Mouse (Mus musculus): ENCODE data around the gene Tmcc3. TPM values are rescaled to one million over a fixed set of nuclear protein-coding genes. Genes with fewer than 3 reads are reported as not detected.

The Tmcc3 gene
- total and polyA plus RNA-seq, 3 experiments: 4.9 to 22.8 (median 13.0) TPM

DNA sequence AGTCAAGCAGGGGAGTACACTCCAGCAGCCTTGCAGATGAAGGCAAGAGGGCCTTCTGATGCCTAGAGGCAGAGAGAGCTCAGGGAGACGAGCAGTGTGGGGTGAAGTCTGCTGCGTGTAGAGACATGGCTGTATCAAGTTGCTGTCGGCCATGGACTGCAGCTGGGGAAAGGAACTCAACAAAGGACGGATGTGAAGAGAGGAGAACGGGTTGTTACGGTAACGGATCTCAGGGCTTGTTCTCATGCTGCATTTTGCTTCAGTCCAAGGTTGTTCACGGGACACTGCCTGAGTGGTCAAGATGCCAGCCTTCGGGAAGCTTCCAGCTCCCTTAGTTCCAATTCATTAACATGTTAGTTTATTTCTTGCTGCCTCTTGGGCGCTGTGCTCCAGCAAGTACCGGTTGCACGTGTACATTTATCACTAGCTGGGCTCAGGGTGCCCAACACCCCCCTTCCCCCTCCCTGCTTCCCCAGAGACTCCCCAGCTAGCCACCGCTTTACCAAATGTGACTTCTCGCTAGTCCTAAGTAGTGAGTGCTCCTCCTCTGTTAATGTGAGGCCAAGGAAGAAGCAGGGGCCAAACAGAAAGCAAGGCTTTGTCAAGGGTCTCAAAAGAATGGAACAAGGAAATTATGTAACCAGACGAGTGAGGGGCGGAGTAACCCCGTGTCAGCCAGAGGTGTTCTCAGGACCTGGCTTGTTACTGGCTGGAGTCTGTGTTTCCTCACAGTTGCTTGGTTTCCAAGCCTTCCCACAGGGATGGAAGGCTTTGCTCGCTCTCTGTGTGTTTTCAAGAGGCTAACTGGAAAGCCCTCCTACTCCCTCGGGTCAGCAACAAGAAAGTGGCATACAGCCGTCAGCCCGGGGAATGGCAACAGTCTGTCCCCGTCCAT lies 104.4 kb downstream of the Tmcc3 start:
- DNase-seq: no peak

DNA sequence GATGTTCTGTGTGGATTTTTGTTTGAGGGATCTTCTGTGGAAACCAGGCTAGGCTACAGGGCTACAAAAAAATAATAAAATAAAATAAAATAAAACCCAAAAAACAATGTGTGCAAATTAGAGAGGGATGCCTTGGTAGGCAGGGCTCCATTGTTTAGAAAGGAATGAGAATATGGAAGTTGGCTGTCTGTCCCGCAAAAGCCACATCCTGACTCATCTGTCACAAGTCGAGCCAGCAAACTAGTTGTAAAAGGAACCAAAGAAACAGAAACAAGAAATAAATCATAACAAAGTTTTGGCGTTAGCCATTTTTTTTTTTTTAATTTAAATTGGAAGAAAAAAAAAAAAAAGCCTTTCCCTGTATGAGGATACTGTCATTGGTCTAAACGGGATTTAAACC lies 105.9 kb downstream of the Tmcc3 start:
- DNase-seq: no peak

DNA sequence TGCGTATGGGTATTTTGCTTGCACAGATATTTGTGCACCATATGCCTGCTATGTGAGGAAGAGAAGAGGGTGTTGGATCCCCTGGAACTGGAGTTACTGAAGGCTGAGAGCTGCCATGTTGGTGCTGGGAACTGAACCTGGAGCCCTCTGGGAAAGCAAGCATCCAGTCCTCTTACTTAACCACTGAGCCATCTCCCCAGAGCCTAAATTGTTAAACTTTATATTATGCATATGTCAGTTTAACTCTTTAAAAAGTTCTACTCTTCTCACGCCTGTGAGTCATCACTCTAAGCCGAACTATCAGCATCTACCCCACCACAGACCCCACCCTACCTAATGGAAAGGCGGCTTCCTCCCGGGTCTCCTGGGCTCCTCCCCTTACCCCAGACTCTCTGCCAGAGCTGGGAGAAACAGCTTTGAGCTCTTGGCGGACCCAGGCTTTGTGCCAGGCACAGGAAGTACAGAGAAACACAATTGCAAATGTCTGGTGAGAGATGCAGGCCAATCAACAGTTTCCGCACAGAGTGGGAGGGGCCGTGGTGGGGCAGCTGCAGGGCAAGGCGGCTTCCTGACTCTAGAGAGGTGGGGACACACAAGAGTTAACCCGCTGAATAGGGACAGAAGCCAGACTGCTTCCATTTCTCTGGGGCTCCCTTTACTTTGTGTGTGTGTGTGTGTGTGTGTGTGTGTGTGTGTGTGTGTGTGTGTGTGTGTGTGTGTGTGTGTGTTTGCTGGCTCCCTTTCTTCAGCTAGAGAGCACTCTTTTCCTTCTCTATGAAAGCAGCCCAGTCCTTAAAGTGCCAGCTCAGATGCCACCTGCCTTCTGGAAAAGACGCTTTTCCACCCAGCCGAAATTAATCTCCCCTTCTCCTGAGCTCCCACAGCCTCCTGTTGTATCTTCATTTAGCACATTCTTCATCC lies 114.5 kb downstream of the Tmcc3 start:
- peak; percentile 70 for DNase-seq

DNA sequence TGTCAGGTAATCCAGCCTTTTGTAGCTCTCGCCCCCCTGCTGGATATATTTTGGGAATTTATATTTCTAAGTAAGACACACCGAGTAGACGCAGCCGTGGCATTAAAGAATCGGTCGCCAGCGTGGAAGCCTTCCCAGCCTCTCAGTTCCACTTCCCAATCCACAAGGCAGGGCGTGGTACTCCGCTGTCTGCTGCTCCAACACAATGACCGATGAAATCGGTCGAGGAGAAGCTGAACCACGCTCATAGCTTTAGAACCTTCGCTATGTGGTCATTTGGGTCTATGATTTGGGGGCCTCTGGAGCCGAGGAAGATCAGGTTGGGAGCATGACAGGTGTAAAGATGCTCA lies 115.1 kb downstream of the Tmcc3 start:
- no peak for DNase-seq

DNA sequence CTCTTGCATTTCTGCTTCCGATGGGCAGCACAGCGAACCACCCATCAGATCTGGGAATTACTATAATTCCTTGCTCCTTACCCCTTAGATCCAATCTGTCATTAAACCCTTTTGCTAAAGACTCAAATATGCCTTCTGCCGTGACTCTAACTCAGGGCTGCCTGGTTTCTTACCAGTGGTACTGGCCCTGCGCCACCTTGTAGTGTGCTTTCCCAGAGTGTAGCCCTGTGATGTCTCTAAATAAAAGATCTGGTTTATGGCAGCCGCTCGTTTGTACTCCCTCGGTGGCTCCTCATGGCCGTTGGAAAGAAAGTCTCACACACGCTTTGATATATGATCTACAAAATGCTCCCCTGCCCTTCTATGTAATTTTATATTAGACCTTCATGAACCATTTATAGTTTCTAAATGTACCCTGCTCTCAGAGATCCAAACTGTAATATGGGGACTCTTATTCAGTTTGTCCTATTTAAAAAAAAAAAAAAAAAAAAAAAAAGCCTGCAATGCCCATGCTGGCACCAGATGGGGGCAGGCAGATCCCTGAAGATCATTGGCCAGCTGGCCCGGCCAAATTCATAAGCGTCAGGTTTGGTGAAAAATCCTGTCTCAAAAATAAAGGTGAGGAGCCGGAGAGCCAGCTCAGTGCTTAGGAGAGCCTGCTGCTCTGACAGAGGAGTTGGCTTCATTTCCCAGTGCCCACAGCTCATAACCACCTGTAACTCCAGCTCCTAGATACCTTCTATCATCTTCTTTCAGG lies 116.6 kb downstream of the Tmcc3 start:
- no peak for DNase-seq

DNA sequence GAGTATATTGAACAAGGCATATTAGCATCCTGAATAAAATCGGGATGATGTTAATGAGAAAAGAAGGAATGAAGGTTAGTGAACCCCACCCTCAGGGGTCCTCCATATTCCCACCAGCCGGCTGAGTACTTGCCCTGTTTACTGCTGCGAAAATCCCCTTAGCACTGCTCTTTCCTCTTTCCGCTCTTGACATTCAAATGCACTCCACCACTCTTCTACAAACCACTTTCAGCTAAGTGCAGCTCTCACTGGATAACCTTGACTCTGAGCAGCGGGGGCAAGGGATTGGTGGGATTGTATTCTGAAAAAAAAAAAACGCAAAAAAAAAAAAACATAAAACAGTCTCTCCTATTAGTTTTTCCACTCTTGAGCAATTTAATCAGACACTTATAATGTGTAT lies 118.8 kb downstream of the Tmcc3 start:
- DNase-seq: no peak

DNA sequence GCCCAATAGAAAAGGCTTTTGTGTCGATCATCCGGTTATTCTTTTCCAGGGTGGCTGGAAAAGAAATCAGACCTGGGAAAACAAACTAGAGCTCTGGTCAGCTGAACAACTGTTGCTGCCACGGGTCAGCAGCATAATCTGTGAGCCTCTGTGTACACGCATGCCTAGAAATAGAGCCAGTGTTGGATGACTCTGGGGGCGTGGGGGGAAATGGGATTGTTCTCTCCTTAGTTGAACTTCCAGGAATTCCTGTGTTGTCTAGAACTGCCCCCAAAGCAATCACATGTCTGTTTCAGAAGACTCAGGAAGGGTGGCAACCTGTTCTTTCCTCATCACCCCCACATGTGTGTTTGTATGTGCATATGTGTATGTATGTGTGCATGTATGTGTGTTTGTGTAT lies 121.2 kb downstream of the Tmcc3 start:
- no peak for DNase-seq

DNA sequence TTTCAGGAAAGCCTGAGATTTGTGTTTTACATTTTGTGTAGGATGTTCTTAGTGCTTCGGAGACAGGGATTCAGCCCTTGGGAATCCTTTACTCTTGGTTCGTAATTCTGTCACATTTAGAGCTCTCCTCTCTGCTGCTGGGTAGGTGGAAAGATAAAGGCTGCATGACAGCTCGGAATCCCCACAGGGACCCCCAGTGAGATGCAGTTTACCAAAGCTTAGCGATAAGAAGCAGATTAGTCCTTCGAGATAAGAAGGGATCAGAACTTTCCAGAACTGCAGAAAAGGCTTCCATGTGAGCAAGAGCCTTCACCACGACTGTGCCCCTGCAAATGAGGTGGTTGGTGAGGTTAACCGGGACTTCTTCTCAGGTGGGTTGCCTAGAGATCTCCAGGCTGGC lies 122.2 kb downstream of the Tmcc3 start:
- DNase-seq: no peak

DNA sequence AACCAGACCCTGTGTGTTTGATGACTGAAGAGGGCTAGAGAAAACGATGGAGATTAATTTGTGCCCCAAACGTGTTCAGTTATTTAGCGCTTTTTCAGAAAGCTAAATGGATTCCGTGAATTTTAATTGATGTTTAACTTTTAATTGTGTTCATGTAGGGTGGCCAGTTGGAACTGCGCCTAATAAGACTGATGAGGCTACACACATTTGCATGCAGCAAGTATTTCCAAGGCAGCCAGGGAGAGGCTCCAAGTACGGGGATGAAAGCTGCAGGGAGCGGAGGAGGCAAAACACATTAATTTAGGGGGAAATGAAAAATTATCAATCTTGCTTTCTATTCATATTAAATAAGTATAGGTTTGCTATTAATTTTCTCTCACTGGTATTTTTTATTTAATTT lies 131.0 kb downstream of the Tmcc3 start:
- no peak for DNase-seq

DNA sequence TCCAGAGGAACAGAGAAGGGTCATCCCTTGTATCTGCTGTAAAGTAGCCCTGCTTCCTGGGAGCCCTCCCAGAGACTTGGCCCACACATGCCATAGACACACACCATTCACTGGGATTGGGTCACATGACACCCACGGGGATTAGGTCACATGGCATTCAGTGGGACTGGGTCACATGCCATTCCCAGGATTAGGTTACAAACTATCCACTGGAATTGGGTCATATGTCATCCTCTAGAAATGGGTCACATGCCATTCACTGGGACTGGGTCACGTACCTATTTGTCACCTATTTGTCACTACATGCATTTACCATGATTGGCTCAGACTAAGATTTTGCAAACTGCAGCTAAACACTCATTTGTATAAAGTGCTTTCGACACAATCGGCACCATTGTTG lies 131.7 kb downstream of the Tmcc3 start:
- no peak for DNase-seq

DNA sequence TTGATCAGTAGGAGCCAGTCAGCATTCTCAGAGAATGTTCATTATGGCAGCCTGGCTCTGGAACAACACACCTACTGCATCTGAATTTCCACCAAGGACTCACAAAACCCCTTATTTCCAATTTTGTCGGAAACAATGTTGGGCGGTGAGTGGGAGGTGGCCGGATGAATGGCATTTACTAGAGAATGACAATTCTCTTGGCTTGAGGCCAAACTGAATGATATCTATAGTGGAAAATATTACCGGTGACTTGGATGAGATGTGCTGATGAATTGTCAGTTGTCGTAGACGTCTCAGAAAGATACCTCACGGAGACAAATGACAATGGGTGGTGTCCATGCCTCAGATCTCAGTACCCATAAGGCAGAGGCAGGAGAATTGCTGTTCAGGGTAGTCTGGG lies 133.4 kb downstream of the Tmcc3 start:
- no peak for DNase-seq

DNA sequence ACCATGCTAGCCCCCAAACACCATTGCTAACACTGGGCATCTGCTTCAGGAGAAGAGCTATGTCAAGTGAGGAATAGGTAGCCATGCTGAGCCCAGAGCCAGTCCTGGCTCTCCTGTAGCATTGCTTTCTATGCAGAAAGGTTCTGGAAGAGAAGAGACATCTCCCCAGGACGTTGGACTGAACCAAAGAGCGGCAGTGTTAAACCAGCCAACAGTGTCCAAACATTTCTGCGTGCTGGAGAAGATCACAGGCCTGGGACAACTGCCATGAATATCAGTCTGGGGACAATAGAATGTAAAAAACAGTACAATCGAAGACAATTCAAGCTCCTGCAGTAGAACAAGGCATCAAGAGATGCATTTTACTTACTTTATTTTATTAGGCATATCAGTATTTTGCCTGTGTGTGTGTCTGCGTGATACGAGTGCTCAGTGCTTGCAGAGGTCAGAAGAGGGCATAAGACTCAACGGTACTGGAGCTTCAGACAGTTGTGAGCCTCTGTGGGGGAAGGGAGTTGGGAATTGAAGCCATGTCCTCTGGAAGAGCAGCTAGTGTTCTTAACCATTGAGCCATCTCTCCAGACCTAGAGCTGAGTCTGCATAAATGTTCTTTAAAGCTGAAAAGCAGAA lies 134.7 kb downstream of the Tmcc3 start:
- no peak for DNase-seq

DNA sequence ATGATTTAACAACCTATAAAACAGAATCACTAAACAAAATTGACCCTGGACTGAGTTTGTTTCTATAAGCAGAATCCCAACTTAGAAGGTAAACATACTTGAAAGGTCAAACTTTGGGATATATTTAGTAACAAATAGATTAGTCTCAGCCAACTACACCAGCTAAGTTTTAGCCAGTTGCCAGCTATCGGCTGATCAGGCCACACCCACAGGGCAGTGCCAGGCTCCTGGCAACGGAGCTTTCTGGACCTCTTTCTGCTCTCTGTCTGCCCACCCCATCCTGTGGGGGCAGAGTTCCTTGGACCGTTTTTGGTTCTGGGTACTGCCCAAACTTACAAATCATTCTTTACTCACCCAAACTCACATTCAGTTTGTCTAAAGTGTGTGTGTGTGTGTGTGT lies 137.9 kb downstream of the Tmcc3 start:
- DNase-seq: peak; percentile 41

DNA sequence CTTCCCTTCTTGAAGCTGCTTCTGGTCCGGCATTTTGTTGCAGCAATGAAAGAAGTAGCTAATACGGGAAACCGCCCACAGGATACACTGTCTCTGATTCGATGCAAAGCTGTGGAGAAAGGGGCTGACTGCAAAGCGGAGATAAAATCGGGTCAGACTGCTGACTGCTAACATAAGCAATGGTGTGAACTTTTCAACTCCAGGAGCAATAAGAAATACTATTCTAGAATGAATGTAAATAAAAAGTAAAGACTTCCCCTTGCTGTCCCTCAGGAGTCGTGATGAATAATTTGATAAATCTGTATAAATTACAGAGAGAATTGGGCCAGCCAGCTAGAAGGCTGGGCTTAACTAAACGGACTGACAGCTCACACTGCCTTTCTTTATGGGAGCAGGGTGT lies 139.0 kb downstream of the Tmcc3 start:
- no peak for DNase-seq

DNA sequence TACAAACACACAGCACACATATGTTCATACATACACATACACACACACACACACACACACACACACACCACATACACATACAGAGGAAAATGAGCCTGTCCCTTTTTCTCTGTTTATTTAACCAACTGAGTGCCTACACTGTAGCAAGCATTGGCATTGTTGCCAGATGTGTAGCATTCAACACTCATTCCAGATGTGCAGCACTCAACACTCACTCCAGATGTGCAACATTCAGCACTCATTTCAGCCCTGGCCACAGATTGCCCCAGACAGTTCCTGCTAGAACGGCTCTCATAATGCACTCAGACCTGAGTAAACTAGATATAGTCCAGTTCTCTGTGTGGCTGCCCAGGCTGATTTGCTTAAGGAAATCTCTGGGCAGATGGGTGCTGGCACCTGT lies 145.7 kb downstream of the Tmcc3 start:
- no peak for DNase-seq

DNA sequence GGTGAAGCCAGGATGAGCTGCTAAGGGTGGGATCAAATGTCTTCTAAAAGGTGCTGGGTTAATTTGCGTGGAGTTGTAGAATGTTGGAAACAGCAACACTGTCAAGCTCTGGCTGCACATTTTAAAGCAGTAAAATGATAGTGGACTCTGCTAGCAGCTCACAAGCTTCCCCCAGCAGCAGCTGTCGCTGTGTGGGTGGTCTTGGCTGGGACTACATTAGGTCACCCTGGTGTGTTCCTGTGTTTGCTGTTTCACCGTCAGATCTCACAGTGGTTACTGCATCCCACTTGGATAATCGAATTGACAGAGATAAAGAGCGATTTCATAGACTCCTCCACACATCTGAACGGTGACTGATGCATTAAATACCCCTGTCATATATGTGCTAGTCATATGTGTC lies 146.9 kb downstream of the Tmcc3 start:
- no peak for DNase-seq

DNA sequence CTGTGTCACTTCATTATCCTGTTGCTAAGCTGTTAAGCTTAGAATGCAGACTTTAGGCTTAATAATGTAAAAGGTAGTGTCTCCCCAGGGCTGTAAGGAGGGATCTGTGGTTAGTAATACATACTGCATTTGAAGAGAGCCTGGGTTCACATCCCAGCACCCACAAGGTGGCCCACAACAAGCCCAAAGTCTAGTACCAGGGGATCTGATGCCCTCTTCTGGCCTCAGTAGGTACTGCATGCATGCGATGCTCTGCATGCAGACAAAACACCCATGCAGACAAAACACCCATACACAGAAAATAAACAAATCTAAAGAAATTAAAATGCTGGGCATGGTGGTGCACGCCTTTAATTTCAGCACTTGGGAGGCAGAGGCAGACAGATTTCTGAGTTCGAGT lies 149.6 kb downstream of the Tmcc3 start:
- DNase-seq: no peak

DNA sequence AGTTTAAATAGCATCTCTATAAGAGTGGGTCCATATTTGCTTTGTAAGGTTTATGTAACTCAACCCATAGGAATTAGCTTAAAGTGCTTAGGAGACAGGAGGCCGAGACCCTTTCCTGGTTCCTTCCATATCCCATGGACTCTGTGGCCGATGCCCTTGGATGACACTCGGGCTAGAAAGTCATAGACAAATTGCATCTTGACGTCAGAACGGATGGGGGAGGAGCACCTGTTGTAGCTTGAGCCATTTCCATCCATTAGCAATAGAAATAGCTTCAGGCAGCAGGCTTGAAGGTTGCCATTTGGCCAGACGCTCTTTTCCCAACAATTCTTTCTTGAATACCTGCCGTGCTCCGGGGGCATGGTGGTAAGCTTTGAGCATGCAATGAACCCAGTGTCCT lies 150.1 kb downstream of the Tmcc3 start:
- DNase-seq: no peak

DNA sequence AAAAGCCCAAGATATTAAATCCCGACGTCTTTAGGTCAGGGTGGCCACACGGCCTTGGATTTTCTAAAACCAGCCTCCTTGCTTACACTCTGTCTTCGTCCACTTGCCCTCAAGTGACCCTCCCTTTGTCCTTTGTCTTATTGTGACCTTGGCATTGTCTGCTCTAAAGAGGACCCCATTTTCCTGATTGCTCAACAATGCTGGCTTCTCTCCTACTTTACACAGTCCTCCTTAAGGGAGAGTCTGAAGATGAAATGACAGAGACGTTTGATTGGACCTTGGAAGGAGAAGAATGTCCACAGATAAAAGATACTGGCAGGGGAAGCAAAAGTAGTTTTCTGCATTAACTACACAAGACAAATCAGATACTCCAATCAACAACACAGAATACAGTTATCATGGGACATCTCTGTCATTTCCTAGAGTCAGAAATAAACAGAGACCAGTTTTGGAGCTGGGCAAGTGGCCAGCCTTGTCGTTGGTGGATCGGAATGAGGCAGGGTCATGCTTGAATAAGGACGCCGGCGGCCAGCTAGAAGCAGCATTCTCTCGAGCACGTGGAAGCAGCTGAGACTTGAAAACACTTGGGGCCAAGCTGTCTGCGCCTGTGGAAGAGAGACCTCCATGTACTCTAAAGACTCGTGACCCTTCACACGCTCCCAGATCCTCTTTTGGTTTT lies 150.8 kb downstream of the Tmcc3 start:
- peak; percentile 80 for DNase-seq

DNA sequence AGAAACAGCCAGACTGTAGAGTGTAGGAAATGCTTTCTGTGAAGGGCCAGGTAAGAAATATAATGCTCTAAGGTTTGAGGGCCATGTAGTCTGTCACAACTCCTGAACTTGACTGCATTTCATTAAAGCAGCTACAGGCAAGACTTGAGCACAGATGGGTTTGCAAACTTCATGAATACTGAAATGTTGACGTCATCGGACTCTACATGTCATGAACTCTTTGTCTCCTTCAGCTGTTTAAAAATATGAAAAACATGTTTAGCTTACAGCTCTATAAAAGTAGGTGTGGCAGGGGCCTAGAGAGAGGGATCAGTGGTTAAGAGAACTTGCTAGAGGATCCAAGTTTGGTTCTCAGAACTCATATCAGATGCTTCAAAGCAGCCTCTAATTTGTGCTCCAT lies 151.7 kb downstream of the Tmcc3 start:
- DNase-seq: no peak

DNA sequence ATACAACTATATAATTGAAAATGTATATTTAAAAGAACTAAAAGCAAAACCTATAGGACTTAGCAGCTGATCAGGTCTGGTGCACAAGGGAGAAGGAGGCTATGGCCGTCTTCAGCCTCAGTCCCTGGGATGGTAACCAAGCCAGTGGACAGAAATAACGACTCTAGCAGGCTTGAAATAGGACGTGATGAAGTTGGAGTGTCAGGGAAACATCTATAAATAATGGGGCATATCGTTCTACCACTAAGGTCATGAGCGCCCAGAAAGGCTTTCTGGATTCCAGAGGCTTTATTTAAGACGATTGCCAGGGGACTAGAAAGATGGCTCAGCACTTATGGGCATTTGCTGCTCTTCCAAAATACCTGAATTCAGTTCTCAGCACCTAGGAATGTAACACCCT lies 153.9 kb downstream of the Tmcc3 start:
- DNase-seq: no peak

DNA sequence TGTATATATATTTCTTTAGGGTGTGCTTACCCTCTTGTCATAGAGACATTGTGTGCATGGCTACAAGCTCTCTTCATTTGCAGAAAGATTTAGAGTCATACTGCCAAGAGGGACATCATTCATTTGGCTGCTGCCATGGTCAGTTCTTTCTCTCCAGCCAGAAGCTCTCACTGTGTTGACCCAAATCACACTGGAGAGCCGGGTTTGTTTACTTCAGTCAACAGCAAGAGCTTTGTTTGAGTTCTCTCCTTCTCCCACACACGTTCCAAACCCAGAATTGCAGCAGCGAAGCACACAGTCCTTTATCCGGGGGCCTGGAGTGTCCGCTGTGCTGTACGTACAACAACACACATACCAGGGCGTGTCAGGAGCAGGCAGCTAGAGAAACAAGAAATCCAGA lies 154.6 kb downstream of the Tmcc3 start:
- DNase-seq: no peak
